Mouse (Mus musculus): ENCODE data around the gene Large1.
"Not testable (repeated sequence)": the region's sequence is repeated elsewhere in the genome, so short reads cannot be mapped to it uniquely, and the experiment has no call there.

The Large1 gene

DNA sequence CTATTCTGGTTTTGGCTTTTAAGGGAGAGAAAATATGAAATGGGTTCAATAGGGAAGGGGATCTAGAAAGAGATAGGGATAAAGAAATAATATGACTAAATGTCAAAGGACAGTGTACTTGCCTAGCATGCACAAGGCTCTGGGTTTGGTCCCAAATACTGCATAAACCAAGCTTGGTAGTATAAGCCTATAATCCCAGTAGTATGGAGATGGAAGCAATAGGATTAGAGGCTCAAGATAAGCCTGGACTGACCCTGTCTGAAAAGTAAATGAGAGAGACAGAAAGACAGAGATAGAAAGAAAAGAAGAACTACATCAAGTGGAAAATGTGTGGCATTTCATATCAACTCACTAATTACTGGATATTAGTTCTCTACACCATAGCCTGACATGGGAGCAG, 180.7 kb downstream of the Large1 start:
- no peak for DNase-seq (ENCODE audit: inconsistent ontology term)

DNA sequence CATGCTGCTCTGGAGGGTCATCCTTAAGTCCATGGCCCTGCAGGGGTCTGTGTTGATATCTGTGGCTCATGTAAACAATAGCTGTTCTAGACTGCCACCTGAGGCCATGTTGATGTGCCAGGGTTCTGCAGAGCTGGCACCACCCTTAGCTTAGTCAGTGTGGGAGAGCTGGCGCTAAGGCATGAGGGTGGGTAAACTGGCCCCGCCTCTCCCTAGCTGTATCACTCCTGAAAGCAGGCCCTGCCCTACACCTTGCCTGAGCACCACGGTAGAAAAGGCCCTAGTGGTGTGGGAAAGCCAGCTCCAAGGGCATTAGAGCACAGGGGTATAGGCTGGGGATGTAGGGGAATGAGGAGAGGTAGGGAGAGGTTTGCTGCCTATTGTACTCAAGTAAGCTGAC, 191.3 kb downstream of the Large1 start:
- DNase-seq (ENCODE audit: inconsistent ontology term), result peak; percentile 11

DNA sequence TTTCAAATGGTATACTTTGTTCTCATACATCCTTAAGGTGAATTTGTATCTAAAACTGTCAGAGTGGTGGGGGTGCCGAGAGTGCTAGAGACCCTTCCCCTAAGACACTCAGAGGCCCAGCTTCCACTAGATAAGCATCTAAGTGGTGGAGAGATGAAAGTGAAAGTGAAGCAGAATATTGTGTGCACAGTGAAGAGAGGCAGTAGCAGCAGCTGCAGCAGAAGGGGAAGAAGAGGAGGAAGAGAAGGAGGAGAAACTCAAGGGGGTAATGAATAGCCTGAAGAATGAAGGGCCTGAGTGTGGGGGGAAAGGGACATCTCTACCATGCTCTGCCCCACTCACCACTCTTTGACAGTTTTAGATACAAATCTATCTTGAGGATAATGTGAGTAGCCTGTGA, 191.8 kb downstream of the Large1 start:
- no peak for DNase-seq (ENCODE audit: inconsistent ontology term)

DNA sequence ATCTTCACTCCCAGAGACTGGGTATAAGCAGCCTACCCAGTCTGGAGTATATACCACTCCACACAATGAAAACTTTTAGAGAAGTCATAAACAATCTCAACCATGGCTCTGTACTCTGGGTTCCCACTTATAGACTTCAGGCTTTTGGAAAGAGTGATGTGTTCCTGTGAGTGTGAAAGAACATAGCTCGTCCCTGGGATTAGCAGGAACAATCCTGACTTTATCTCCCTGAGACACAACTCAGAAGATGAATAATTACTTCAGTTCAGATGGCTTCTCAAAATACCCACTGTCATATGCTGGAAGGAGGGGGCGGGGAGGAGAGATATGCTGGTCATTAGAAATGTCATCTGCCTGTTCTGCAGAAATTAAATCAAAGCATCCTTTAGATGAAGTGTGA, 192.4 kb downstream of the Large1 start:
- DNase-seq (ENCODE audit: inconsistent ontology term), result no peak

DNA sequence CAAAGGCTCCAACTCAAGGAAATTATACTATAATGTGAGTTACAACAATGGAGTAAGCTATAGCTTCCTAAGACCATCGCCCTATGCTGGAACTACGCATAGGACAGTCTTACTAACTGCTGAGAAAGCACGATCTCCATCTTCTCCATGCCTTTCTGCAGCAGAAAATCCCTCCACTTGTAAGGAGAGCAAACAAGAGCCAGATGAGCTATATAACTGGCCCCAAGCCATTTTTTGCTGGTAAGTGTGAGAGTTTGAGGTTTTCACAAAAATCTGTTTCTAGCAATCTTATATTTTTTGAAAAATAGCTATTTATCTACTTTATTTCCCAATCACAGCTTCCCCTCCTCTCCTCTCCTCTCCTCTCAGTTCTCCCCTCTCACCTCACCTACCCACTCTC, 206.1 kb downstream of the Large1 start:
- DNase-seq (ENCODE audit: inconsistent ontology term), result no peak

DNA sequence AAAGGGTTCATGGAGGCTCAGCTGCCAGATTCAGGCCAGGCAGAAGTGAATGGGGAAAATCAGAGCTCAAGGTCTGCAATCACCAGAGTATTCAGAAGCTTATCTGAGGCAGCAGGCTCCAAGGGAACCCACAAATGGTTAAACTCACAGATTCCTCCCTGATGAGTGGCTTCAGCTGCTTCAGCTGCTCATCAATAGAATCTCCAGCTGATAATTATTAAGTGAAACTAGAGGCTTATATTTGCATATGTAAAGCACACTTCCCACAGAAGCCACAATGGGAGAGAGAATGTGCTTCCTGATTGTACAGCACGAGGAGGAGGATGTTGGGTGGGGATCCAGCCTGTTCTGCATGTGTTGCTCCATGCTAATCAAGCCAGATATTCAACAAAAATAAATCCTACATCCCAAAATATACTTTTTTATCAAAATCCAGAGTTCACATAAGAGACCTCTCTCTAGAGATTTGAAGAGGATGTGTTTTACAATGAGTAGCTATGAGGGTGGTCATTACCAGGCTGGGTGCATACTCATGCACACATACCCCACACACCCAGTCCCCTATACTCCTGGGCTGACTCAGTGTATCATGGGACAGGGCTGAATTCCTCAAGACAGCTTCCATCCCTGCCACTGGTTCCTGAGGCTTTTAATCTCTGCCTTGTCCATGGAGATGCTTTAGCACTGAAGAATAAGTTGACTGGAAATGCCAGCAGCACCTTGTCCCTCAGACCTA, 210.5 kb downstream of the Large1 start:
- peak; percentile 44 for DNase-seq (ENCODE audit: inconsistent ontology term)

DNA sequence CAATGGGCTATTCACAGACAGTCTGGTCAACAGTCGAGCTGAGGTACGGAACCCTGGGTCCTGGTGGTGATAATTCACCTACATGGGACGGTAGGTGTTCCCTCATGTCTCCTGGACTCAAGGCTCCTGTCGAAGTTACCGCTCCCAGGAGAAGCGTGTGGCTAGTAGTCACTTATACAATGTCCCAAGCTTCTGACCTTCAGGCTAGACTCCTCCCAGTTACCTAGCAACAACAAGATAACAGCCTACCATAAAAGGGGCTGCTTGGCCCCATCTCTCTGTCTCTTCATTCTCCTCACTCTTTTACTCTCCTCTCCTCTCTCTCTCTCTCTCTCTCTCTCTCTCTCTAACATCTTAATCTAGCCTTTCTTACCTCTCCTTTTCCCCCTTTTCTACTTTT, 217.9 kb downstream of the Large1 start:
- DNase-seq (ENCODE audit: inconsistent ontology term), result no peak

DNA sequence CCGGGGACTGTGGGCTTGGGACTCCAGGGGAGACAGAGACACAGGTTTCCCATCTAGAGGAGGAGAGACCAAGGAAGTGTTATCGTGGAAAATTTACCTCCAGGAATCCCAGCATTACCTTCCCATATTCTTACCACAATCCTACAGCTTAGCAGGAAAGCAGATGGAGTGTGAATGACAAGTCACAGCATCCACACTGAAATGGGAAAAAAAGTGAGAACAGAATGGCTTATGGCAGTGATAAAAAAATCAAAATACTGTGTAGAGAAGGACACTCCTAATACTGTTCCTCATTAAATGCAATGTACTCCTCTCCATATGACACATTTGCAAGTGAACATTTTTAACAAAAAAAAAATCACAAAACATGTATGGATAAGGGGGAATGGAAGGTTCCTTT, 221.3 kb downstream of the Large1 start:
- no peak for DNase-seq (ENCODE audit: inconsistent ontology term)

DNA sequence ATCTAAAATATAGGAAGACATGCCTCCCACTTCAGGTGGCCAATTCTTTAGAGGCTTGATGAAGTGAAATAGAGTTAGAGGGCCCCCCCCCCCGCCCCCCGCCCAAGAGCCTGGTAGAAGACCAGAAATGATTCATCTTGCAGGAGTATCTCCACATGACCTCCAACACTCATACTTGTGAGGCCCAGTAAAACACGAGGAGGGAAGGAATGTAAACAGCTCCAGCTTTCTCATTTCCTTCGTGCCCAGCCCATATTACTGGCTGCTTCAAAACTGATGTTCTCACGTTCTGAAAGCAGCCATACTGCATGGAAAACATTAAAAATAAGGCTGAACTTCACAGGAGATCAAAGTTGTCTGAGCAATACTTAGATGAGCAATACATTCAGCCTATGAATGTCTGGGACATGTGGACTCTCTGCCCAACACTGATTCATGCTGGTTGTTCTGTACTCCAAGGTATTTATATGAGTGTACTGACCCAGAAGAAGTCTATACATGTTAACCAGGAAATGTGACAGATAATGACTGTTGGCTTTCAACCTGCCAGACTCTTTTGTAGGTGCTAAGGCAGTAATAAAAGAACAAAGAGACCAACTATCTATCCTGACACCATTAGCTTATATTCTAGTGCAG, 229.4 kb downstream of the Large1 start:
- no peak for DNase-seq (ENCODE audit: inconsistent ontology term)

DNA sequence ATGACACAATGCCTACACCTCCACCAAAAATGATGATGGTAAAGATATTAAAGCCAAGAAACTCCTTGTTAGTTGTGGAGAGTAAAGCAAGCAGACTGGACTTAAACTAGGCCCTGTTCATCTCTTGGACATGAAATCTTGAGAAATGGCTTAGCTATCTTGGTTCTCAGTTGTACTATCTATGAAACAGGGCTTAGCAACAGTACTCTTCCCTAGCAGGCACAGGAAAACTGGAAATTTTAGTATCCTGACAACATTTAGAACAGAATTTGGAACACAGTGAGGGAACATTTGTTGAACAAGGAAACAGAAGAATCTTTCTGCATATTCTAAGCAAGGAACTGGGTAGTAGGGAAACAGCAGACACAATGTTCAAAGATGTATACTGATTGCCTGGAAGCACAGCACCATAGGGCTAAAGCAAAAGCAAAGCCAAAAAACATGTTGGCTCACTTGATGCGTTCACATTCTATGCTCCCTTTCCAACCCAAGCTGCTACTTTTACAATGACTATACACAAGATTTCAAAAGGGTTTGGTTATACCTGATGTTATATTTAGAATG, 240.9 kb downstream of the Large1 start:
- no peak for DNase-seq (ENCODE audit: inconsistent ontology term)

DNA sequence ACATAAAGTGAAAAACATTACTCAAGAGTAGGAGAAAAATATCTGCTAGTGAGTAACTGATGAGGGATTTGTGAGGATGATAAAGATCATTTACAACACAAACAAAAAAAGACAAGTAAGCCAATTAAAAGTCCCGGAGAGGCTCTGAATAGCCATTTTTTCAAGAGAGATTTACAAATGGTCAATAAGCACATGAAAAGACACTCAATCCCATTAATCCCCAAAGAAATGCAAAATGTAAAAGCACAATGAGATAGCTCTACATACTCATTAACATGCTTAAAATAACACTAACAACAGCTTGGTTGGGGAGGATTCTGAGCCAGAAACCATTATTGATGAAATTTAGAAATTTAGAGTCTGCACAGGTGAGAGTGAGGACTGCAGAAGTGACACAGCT, 249.3 kb downstream of the Large1 start:
- DNase-seq (ENCODE audit: inconsistent ontology term), result no peak

DNA sequence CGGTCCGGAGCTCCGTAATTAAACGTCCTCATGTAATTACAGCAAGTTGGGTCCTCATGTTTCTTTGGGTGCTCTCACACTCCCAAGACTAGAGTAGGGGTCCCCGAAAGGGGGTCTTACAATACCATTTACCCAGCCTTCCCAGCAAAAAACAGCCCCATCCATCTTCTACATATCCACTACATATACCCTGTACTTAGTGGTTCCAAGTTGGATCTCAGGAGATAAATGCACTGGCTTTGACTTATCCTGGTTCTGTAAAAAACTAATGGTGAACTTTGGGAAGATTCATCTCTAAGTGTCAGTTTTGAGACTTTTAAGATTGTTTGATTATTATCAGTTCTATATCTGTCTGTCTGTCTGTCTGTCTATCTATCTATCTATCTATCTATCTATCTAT, 252.3 kb downstream of the Large1 start:
- no peak for DNase-seq (ENCODE audit: inconsistent ontology term)

DNA sequence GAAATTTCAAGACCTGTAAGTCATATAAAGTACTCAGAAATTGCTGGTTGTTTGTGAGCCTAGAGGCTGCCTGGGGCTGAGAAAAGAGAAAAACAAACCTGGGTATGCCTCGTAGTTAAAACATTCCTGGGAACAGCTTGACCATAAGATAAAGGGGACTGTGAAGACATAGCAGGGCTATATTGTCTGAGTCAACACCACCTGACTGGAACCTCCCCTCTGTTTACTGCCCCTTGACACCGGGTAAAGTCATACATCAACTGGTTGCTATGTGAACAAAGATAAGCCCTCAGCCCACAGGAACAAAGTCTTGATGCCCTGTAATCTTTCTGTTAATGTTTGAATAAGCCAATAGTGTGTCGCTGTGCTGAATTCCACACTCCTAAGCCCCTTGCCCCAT, 252.7 kb downstream of the Large1 start:
- not testable (repeated sequence) for DNase-seq (ENCODE audit: inconsistent ontology term)

DNA sequence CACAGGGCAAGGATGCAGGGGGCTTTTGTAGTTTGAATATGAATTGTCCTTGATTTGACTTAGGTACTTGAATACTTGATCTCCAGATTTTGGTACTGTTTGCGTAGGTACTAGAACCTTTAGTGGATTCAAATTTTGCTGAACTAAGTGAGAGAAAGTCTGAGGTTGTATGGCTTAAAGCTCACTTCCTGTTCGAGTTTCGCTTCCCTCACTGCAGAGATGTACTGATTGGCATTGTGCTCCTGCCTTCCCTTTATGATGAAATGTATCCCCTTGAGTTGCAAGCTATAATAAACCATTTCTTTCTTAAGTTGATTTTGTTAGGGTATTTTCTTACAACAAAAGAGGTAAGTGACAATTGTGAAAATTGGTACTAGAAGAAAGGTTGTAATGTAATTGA, 253.8 kb downstream of the Large1 start:
- DNase-seq (ENCODE audit: inconsistent ontology term), result no peak

DNA sequence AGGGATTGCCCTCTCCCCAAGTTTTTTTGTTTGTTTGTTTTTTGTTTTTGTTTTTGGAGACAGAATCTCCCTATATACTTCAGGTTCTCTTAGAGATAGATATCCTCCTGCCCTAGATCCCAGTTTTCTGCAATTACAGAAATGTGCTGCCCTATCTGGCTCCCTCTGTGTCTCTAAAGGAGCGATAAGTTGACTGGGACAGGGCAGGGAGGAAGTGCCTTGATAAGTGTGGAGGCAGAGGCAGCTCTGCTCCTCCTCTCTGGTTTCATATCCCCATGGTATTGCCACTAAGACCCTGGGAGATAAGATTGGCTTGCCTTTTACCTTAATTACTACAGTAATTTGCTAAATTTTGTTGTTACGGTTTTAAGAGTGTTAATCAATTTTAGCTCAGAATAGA, 256.4 kb downstream of the Large1 start:
- DNase-seq (ENCODE audit: inconsistent ontology term), result no peak

DNA sequence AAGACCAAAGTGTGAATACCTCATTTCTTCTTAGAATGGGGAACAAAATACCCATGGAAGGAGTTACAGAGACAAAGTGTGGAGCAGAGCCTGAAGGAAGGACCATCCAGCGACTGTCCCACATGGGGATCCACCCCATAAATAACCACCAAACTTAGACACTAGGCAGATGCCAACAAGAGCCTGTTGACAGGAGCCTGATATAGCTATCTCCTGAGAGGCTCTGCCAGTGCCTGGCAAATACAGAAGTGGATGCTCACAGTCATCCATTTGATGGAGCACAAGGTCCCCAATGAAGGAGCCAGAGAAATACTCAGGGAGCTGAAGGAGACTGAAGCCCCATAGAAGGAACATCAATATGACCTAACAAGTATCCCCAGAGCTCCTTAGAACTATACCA, 275.6 kb downstream of the Large1 start:
- DNase-seq (ENCODE audit: inconsistent ontology term), result not testable (repeated sequence)

DNA sequence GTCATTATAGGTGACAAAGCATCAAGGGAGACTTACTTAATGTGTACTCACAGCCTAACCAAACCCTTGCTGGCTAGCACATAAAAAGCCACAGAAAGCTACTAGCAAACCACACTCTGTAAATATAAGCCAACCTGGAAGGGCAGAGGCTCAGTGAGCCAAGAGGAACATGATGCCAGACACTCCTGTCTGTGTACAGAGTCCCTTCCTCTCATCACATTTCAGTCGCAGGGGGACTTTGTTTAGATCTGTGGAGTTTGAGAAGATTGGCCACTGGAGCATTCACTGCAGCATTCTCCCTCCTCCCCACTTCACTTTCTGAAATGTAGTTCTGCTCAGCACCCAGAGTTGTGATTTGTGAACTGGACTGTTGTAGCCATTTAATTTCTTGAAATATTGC, 291.9 kb downstream of the Large1 start:
- no peak for DNase-seq (ENCODE audit: inconsistent ontology term)

DNA sequence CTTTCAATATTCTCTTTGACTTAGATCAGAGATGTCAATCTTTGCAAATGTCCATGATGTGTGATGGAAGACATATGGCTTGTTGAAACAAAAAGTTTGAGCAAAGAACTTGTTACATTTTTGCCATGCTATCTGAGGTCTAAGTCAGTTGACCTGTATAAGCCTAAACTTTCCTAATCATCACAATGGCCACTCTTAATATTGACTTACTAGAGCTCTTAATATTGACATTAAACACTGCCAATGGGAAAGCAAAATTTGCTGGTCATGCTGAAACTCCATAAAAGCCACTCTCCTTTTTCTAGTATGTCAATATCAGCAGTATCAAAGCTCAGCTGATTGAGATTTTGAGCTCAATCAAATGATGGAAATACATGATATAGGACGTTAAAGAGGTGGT, 298.6 kb downstream of the Large1 start:
- DNase-seq (ENCODE audit: inconsistent ontology term), result no peak

DNA sequence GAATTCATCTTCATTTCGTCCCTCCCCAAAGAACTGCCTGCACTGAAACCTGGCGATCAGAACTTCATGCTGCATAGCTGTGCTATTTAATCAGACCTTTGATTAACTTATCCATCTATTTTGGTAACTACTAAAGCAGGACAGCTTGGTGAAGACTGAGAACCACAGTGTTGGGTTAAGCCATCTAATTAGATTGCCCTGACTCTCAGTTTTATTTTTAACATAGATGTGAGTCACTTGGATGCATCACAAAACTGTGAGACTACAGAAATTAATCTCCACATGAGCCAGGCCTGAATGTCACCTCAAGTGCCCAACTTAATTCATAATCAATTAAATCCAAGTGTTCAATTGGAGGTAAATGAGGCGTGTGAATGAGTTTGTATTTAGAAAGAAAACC, 299.5 kb downstream of the Large1 start:
- DNase-seq (ENCODE audit: inconsistent ontology term), result peak; percentile 77

DNA sequence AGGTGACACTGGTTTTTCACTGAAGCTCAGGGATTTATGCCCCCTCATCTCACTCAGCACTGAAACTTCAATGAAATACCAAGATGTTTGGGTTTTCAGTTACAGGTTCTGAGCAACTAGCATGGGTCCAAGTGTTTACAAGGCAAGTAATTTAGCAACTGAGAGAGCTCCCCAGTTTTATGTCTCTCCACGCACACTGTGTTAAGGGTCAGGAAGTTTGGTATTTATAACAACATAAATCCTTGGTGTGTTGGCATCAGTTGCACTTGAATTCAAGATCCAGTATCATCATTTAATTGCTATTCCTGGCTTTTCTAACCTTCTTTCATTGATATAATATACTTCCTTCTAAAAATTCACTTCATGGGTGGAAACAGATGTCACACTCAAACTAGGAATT, 300.9 kb downstream of the Large1 start:
- DNase-seq (ENCODE audit: inconsistent ontology term), result no peak

DNA sequence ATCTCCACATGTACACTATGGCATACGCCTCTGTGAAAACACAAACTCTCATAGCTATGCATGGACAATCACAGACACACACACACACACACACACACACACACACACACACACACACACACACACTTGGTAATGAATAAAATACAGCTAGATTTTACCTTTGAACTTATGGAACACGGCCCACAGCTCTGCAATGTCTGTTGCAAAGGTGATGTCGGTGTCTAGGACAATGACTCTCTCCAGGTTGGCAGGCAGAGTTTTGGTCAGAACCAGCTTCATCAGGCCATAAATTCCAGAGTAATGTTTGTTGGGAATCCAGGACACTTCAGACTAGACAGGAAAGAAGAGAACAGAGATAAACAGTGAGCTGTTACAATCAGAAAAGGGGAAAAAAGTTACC, 305.2 kb downstream of the Large1 start:
- no peak for DNase-seq (ENCODE audit: inconsistent ontology term)

DNA sequence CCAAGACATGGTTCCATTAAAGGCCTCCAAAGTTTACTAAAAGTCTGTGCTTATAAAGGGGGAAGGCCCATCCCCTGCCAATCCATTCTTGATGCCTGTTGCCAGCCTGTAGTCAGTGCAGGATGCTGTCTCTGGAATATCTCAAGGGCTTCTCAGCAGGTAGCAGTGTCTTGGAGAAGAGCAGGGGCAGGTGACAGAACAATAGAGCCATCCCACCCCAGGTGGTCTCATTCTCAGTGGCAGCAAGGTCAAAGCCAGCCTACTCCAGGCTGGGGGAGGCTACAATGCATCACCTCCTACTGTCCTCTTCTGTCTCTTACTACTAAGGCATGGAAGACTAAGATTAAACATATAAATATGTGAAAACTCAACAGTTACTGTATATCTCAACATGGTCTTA, 323.6 kb downstream of the Large1 start:
- no peak for DNase-seq (ENCODE audit: inconsistent ontology term)

DNA sequence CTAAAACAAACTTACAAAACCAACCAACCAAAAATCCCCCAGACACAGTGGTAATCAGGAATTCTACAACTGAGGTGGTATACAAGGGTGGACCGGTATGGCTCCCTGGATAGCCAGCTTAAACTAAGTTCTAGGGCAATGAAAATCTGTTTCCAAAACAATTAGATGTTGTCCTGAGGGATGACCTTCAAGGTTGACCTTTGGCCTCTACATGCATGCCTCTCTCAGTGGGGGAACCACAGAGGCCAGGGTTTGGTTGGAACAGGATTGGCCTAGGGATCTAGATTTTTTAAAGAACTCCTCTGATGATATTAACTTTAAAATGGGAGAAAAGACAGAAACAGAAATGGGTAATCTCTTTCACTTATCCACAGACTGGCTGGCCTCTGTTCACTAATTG, 335.1 kb downstream of the Large1 start:
- DNase-seq (ENCODE audit: inconsistent ontology term), result no peak
